Mouse (Mus musculus) forebrain, embryonic 15.5 days (tissue): ENCODE measurements at regions not wholly inside any gene's neighbourhood (a gene's known extent, or its start where the extent isn't known, plus 50 kb on each side); places are given as distances from the start of the nearest gene placed in this dataset.

Experiments
- ATAC-seq: fragments of 200-750 bp; cut with Nextera tagmentation; replicated peaks from 2 replicates; pipeline ENCODE4 v1.8.0; 2017; ENCODE audit warnings: mild to moderate bottlenecking, moderate TSS enrichment, moderate library complexity
- H3K27ac ChIP-seq: fragments of 300-500 bp; sonication (generic); replicated peaks from 2 replicates; pipeline ENCODE4 v1.5.1; 2015; ENCODE audit warnings: mild to moderate bottlenecking, inconsistent platforms
- H3K27me3 ChIP-seq: fragments of 300-500 bp; sonication (generic); 2 replicates; pipeline ENCODE4 v1.6.1; 2015; ENCODE audit warnings: inconsistent platforms
- H3K36me3 ChIP-seq: fragments of 300-500 bp; sonication (generic); 2 replicates; pipeline ENCODE4 v1.6.1; 2015; ENCODE audit warnings: mild to moderate bottlenecking, inconsistent platforms
- H3K4me1 ChIP-seq: fragments of 300-500 bp; sonication (generic); 2 replicates; pipeline ENCODE4 v1.6.1; 2015; ENCODE audit warnings: inconsistent platforms
- H3K4me2 ChIP-seq: fragments of 300-500 bp; sonication (generic); replicated peaks from 2 replicates; pipeline ENCODE4 v1.6.1; 2015; ENCODE audit warnings: mild to moderate bottlenecking, inconsistent platforms
- H3K4me3 ChIP-seq: fragments of 300-500 bp; sonication (generic); 2 replicates; pipeline ENCODE4 v1.5.1; 2015; ENCODE audit warnings: mild to moderate bottlenecking, inconsistent platforms
- H3K9ac ChIP-seq: fragments of 300-500 bp; sonication (generic); replicated peaks from 2 replicates; pipeline ENCODE4 v1.6.1; 2015; ENCODE audit warnings: mild to moderate bottlenecking, inconsistent platforms
- H3K9me3 ChIP-seq: fragments of 300-500 bp; sonication (generic); 2 replicates; pipeline ENCODE4 v1.6.1; 2016; ENCODE audit warnings: inconsistent platforms
- WGBS: fragments of 180-500 bp; shearing (Covaris S2); methylation state at CpG from one replicate; pipeline ENCODE4 v1.1.7; 2015; ENCODE audit warnings: mixed read lengths; 5-methylcytosine and 5-hydroxymethylcytosine counted together

- WGBS = 79% methylated on average over 6 of the region's 6 CpGs
- Histone ChIP-seq H3K9me3 (no peaks in the 10 kb centered on the region), H3K27ac (no peak overlapping the region), H3K4me3 (no peak overlapping the region), H3K27me3 (no peaks in the 10 kb centered on the region), H3K4me2 (no peak overlapping the region), H3K9ac (no peak overlapping the region), H3K36me3 (no peaks in the 10 kb centered on the region), H3K4me1 (peaks cover 10% of the 10 kb centered on the region)
- ATAC-seq = no peak
Observed at GRCm38 (mm10) chr17:31782251-31782650, 73.4 kb downstream of the Sik1 start.

GRCm38 (mm10) chr17:31783071-31783470 is 72.5 kb downstream of the Sik1 start:
- Histone ChIP-seq H3K9me3 (no peaks in the 10 kb centered on the region), H3K9ac (no peak overlapping the region), H3K4me2 (no peak overlapping the region), H3K27me3 (no peaks in the 10 kb centered on the region), H3K27ac (no peak overlapping the region), H3K36me3 (no peaks in the 10 kb centered on the region), H3K4me1 (peaks cover 2% of the 10 kb centered on the region; the same call in 1 of the 2 replicates), H3K4me3 (no peak overlapping the region)
- WGBS = 95% methylated on average over 5 of the region's 5 CpGs
- ATAC-seq = no peak

GRCm38 (mm10) chr17:31788316-31788715 is 67.3 kb downstream of the Sik1 start:
- WGBS = 90% methylated on average over 3 of the region's 3 CpGs
- Histone ChIP-seq H3K27me3 (no peaks in the 10 kb centered on the region), H3K9me3 (no peaks in the 10 kb centered on the region), H3K4me3 (no peak overlapping the region), H3K4me1 (peaks cover 20% of the 10 kb centered on the region), H3K36me3 (no peaks in the 10 kb centered on the region), H3K4me2 (no peak overlapping the region), H3K9ac (no peak overlapping the region), H3K27ac (no peak overlapping the region)
- ATAC-seq = no peak

GRCm38 (mm10) chr17:31789068-31789583 is 66.5 kb downstream of the Sik1 start:
- Histone ChIP-seq H3K4me1 (peaks cover 25% of the 10 kb centered on the region), H3K9ac (no peak overlapping the region), H3K27me3 (no peaks in the 10 kb centered on the region), H3K27ac (peak overlapping the region; percentile 82), H3K9me3 (no peaks in the 10 kb centered on the region), H3K4me3 (no peak overlapping the region), H3K4me2 (no peak overlapping the region), H3K36me3 (no peaks in the 10 kb centered on the region)
- no peak for ATAC-seq
- 79% methylated on average over 9 of the region's 9 CpGs for WGBS

- H3K27ac ChIP-seq = peak overlapping the region; percentile 82
- H3K27me3 ChIP-seq = no peaks in the 10 kb centered on the region
- H3K4me1 ChIP-seq = peaks cover 25% of the 10 kb centered on the region
- 4% methylated on average over 4 of the region's 5 CpGs for WGBS
- H3K9ac ChIP-seq = peak overlapping the region; percentile 29; the same call in 1 of the 2 replicates
- peak overlapping the region; percentile 29; the same call in 1 of the 2 replicates for H3K4me2 ChIP-seq
- H3K9me3 ChIP-seq = no peaks in the 10 kb centered on the region
- ATAC-seq = peak; percentile 39
- no peak overlapping the region for H3K4me3 ChIP-seq
- no peaks in the 10 kb centered on the region for H3K36me3 ChIP-seq
Observed at GRCm38 (mm10) chr17:31789906-31790279, 65.7 kb downstream of the Sik1 start.

- Histone ChIP-seq H3K27me3 (no peaks in the 10 kb centered on the region), H3K4me2 (peak overlapping the region; percentile 29), H3K27ac (peak overlapping the region; percentile 82), H3K9me3 (no peaks in the 10 kb centered on the region), H3K4me3 (no peak overlapping the region), H3K9ac (peak overlapping the region; percentile 29), H3K36me3 (no peaks in the 10 kb centered on the region), H3K4me1 (peaks cover 25% of the 10 kb centered on the region)
- ATAC-seq = peak; percentile 71
- WGBS = 2% methylated on average over 22 of the region's 22 CpGs
Observed at GRCm38 (mm10) chr17:31790280-31791063, 65.1 kb downstream of the Sik1 start.

- no peak for ATAC-seq
- no peak overlapping the region for H3K27ac ChIP-seq
- H3K9ac ChIP-seq = no peak overlapping the region
- no peaks in the 10 kb centered on the region for H3K36me3 ChIP-seq
- peaks cover 25% of the 10 kb centered on the region for H3K4me1 ChIP-seq
- no peaks in the 10 kb centered on the region for H3K27me3 ChIP-seq
- no peak overlapping the region for H3K4me3 ChIP-seq
- no peak overlapping the region for H3K4me2 ChIP-seq
- 96% methylated on average over 17 of the region's 17 CpGs for WGBS
- no peaks in the 10 kb centered on the region for H3K9me3 ChIP-seq
Observed at GRCm38 (mm10) chr17:31791656-31792055, 63.9 kb downstream of the Sik1 start.

GRCm38 (mm10) chr17:31793040-31793439 is 62.6 kb downstream of the Sik1 start:
- Histone ChIP-seq H3K27ac (no peak overlapping the region), H3K9me3 (no peaks in the 10 kb centered on the region), H3K4me1 (peaks cover 25% of the 10 kb centered on the region), H3K9ac (no peak overlapping the region), H3K36me3 (no peaks in the 10 kb centered on the region), H3K4me2 (no peak overlapping the region), H3K27me3 (no peaks in the 10 kb centered on the region), H3K4me3 (no peak overlapping the region)
- ATAC-seq = no peak
- WGBS = 93% methylated on average over 5 of the region's 5 CpGs

GRCm38 (mm10) chr17:31793521-31793920 is 62.1 kb downstream of the Sik1 start:
- 22% methylated on average over 10 of the region's 10 CpGs for WGBS
- Histone ChIP-seq H3K27me3 (no peaks in the 10 kb centered on the region), H3K36me3 (no peaks in the 10 kb centered on the region), H3K4me2 (no peak overlapping the region), H3K9me3 (no peaks in the 10 kb centered on the region), H3K9ac (no peak overlapping the region), H3K27ac (0 out of 2 replicates have a peak overlapping the region, but pooled peaks have one; percentile 0), H3K4me3 (no peak overlapping the region), H3K4me1 (peaks cover 25% of the 10 kb centered on the region)
- ATAC-seq = no peak

- Histone ChIP-seq H3K4me2 (no peak overlapping the region), H3K9me3 (no peaks in the 10 kb centered on the region), H3K4me3 (no peak overlapping the region), H3K9ac (no peak overlapping the region), H3K27ac (no peak overlapping the region), H3K4me1 (peaks cover 25% of the 10 kb centered on the region), H3K36me3 (no peaks in the 10 kb centered on the region), H3K27me3 (no peaks in the 10 kb centered on the region)
- no peak for ATAC-seq
- 69% methylated on average over 4 of the region's 4 CpGs for WGBS
Observed at GRCm38 (mm10) chr17:31793964-31794363, 61.6 kb downstream of the Sik1 start.
